Mouse (Mus musculus) megakaryocyte, embryonic 14.5 days (primary cell): Measurements from ENCODE around the gene 9530053A07Rik. TPM values are rescaled to one million over a fixed set of nuclear protein-coding genes. Genes with fewer than 3 reads are reported as not detected.
A peak's percentile ranks its signal among the peaks of the same experiment; 100 is the strongest.
"Not testable (repeated sequence)": the region's sequence is repeated elsewhere in the genome, so short reads cannot be mapped to it uniquely, and the experiment has no call there.

Experiments used
- H3K27me3 ChIP-seq: replicated peaks from 2 replicates; pipeline ENCODE3; 2012; ENCODE audit warnings: inconsistent platforms
- H3K36me3 ChIP-seq: replicated peaks from 2 replicates; pipeline ENCODE3; 2012; ENCODE audit warnings: low read length, inconsistent platforms, mixed read lengths
- H3K4me1 ChIP-seq: 2 replicates; pipeline ENCODE4 v1.6.1; 2012; ENCODE audit warnings: inconsistent platforms
- H3K4me3 ChIP-seq: replicated peaks from 2 replicates; pipeline ENCODE3; 2012; ENCODE audit warnings: moderate library complexity, mild to moderate bottlenecking, inconsistent platforms
- H3K9me3 ChIP-seq: 2 replicates; pipeline ENCODE4 v1.6.1; 2012; ENCODE audit warnings: inconsistent platforms
- FLI1 ChIP-seq: IDR thresholded peaks from 2 replicates; pipeline ENCODE4 v1.6.1; 2012; ENCODE audit warnings: low read length, inconsistent platforms, mixed read lengths
- GATA1 ChIP-seq: IDR thresholded peaks from 3 replicates; pipeline ENCODE4 v1.6.1; 2012; ENCODE audit warnings: mixed read lengths, low read length, inconsistent platforms, borderline replicate concordance
- polyA plus RNA-seq: library from polyadenylated mRNA; stranded (reverse); fragments of >175 nt; gene quantifications from 2 replicates; pipeline ENCODE4 v1.2.3, GENCODE M21; 2012; ENCODE audit warnings: low replicate concordance; ENCODE audit not compliant: insufficient read depth

The 9530053A07Rik gene
- polyA plus RNA-seq, 1 experiment, result not detected

GRCm38 (mm10) chr7:28148263-28148662 is 19.0 kb downstream of the 9530053A07Rik start:
- peaks cover 32% of the 10 kb centered on the region for H3K4me1 ChIP-seq
- H3K9me3 ChIP-seq, result peaks cover 18% of the 10 kb centered on the region
- no peak overlapping the region for H3K4me3 ChIP-seq
- no peaks in the 10 kb centered on the region for H3K36me3 ChIP-seq
- TF ChIP-seq FLI1, result no peak
- no peak for TF ChIP-seq GATA1
- peaks cover 36% of the 10 kb centered on the region for H3K27me3 ChIP-seq

- no peak for TF ChIP-seq FLI1
- no peak for TF ChIP-seq GATA1
- Histone ChIP-seq H3K4me3 (no peak overlapping the region), H3K36me3 (no peaks in the 10 kb centered on the region), H3K4me1 (peaks cover 32% of the 10 kb centered on the region), H3K27me3 (peaks cover 34% of the 10 kb centered on the region), H3K9me3 (peaks cover 5% of the 10 kb centered on the region)
Observed at GRCm38 (mm10) chr7:28149841-28150240, 20.6 kb downstream of the 9530053A07Rik start.

DNA sequence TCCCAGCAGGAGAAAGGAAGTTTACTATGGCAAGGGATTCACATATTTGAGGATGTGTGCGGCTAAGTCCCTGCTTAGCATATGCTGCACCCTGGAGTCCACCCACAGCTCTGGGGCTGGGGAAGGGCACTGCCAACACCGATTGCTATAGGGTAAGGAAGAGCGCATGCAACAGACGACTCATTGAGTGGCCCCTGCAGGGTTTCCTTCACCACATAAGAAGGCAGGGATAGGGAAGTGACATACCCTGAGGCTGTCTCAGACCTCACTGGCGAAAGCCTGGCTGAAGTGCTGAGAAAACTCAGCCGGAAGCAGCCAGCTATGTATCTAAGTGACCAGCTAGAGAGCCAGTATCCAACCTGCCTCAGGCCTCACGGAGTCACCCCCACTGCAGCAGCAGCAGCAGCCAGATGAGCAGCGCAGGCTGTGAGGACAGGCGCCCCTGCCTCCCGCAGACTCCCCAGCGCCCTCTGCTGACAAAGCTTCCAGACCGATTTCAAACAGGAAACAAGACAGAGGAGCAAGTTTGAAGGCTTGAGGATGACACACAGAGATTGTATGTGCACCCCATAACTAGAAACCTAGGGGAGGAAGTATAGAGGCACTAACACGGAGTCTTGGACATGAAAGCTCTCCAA is 22.4 kb downstream of the 9530053A07Rik start:
- Histone ChIP-seq H3K4me1 (peaks cover 27% of the 10 kb centered on the region), H3K4me3 (peak overlapping the region; percentile 80), H3K9me3 (no peaks in the 10 kb centered on the region), H3K27me3 (peaks cover 30% of the 10 kb centered on the region), H3K36me3 (no peaks in the 10 kb centered on the region)
- TF ChIP-seq FLI1, result no peak
- no peak for TF ChIP-seq GATA1

GRCm38 (mm10) chr7:28153595-28153994 is 24.3 kb downstream of the 9530053A07Rik start:
- not testable (repeated sequence) for H3K36me3 ChIP-seq, H3K9me3 ChIP-seq, H3K4me3 ChIP-seq
- peaks cover 23% of the 10 kb centered on the region for H3K4me1 ChIP-seq
- H3K27me3 ChIP-seq, result peaks cover 27% of the 10 kb centered on the region

- Histone ChIP-seq H3K36me3 (no peaks in the 10 kb centered on the region), H3K27me3 (peaks cover 36% of the 10 kb centered on the region), H3K9me3 (no peaks in the 10 kb centered on the region), H3K4me1 (peaks cover 6% of the 10 kb centered on the region; the same call in 1 of the 2 replicates), H3K4me3 (no peak overlapping the region)
- no peak for TF ChIP-seq FLI1
- TF ChIP-seq GATA1, result no peak
Observed at GRCm38 (mm10) chr7:28159292-28159691, 30.0 kb downstream of the 9530053A07Rik start.

GRCm38 (mm10) chr7:28159893-28160292 is 30.6 kb downstream of the 9530053A07Rik start:
- Histone ChIP-seq H3K4me3 (no peak overlapping the region), H3K36me3 (no peaks in the 10 kb centered on the region), H3K4me1 (peaks cover 6% of the 10 kb centered on the region; the same call in 1 of the 2 replicates), H3K9me3 (no peaks in the 10 kb centered on the region), H3K27me3 (peaks cover 32% of the 10 kb centered on the region)
- no peak for TF ChIP-seq FLI1
- no peak for TF ChIP-seq GATA1

GRCm38 (mm10) chr7:28161163-28161749 is 32.0 kb downstream of the 9530053A07Rik start:
- peaks cover 8% of the 10 kb centered on the region for H3K9me3 ChIP-seq
- no peaks in the 10 kb centered on the region for H3K36me3 ChIP-seq
- peaks cover 31% of the 10 kb centered on the region for H3K27me3 ChIP-seq
- H3K4me3 ChIP-seq, result no peak overlapping the region
- peaks cover 6% of the 10 kb centered on the region; the same call in 1 of the 2 replicates for H3K4me1 ChIP-seq
- no peak for TF ChIP-seq FLI1
- TF ChIP-seq GATA1, result no peak

- peaks cover 8% of the 10 kb centered on the region for H3K9me3 ChIP-seq
- no peak for TF ChIP-seq GATA1
- TF ChIP-seq FLI1, result no peak
- H3K4me3 ChIP-seq, result no peak overlapping the region
- peaks cover 17% of the 10 kb centered on the region for H3K4me1 ChIP-seq
- H3K36me3 ChIP-seq, result no peaks in the 10 kb centered on the region
- peaks cover 7% of the 10 kb centered on the region for H3K27me3 ChIP-seq
Observed at GRCm38 (mm10) chr7:28165406-28165805, 36.1 kb downstream of the 9530053A07Rik start.

- H3K4me3 ChIP-seq, result peak overlapping the region; percentile 97
- H3K4me1 ChIP-seq, result peaks cover 39% of the 10 kb centered on the region
- H3K9me3 ChIP-seq, result peaks cover 8% of the 10 kb centered on the region
- no peak for TF ChIP-seq FLI1
- 0 out of 3 replicates have a peak, but pooled peaks have one; percentile 32 for TF ChIP-seq GATA1
- H3K36me3 ChIP-seq, result no peaks in the 10 kb centered on the region
- H3K27me3 ChIP-seq, result no peaks in the 10 kb centered on the region
Observed at GRCm38 (mm10) chr7:28168320-28169115, 39.3 kb downstream of the 9530053A07Rik start.
